Mouse (Mus musculus) left cerebral cortex, postnatal 36 days (tissue): ENCODE measurements at regions not wholly inside any gene's neighbourhood (a gene's known extent, or its start where the extent isn't known, plus 50 kb on each side); places are given as distances from the start of the nearest gene placed in this dataset.
"Not testable (repeated sequence)": the region's sequence is repeated elsewhere in the genome, so short reads cannot be mapped to it uniquely, and the experiment has no call there.

Source experiments
- DNase-seq, 2 experiments: peaks; one replicate each; pipeline ENCODE4 v3.0.0; 2021 to 2022; ENCODE audit warnings: low spot score in 2 of 2, mixed read lengths in 1 of 2
- intact Hi-C: fragments of 180-260 bp; cut with DNase I; formaldehyde crosslinking; loops from one replicate; pipeline ENCODE4 v1.15.1; 2025

DNA sequence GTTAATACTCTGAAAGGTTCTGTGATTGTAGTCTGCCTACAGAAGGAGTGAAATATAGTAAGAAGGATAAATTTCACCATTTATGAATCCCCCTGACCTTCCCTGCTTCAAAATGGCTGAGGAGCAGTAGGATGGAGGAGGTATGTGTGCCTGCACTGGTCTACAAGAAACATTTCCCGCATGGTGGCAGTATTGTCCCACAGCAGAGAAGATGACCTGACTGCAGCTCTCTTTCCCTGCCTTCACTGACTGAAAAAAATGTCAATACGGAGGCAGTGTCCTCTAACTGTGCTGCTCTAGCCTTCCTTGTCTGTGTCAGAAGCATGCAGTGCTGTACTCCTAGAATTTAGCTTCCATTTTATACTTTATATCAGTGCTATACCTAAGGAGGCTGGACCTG lies 177.2 kb upstream of the Olfr1324 start:
- DNase-seq, result peak in 1 of 2 experiments; percentile 83
- intact Hi-C loops, result loop anchor here (5.0 kb wide), 1 partner anchor 33 kb away; no protein-coding TSS in a partner anchor

DNA sequence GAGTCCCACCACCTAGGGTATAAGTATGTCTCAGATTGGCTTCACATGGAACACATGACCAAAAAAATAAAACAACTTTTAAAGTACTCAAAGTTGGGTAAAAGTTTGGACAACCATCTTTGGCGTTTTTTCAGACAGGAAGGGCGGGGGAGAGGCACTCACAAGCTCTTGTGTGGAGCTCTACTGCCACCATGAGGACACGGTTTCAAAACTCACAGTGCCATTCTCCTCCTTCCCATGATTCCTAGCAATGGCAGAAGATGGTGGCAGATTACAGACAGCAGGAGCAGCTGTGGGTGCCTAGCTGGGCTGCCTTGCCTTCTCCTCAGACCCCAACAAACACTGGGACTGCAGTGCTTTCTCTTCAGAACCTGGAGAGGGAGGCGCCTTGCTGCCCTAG lies 176.7 kb upstream of the Olfr1324 start:
- peak in 1 of 2 experiments; percentile 77 for DNase-seq
- intact Hi-C loops, result loop anchor here (5.0 kb wide), 1 partner anchor 33 kb away; no protein-coding TSS in a partner anchor

DNA sequence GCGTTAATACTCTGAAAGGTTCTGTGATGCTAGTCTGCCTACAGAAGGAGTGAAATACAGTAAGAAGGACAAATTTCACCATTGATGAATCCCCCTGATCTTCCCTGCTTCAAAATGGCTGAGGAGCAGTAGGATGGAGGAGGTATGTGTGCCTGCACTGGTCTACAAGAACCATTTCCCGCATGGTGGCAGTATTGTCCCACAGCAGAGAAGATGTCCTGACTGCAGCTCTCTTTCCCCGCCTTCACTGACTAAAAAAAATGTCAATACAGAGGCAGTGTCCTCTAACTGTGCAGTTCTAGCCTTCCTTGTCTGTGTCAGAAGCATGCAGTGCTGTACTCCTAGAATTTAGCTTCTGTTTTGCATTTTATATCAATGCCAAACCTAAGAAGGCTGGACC lies 174.6 kb upstream of the Olfr1324 start:
- intact Hi-C loops, result not testable (repeated sequence)
- DNase-seq, result peak in 1 of 2 experiments; percentile 92

DNA sequence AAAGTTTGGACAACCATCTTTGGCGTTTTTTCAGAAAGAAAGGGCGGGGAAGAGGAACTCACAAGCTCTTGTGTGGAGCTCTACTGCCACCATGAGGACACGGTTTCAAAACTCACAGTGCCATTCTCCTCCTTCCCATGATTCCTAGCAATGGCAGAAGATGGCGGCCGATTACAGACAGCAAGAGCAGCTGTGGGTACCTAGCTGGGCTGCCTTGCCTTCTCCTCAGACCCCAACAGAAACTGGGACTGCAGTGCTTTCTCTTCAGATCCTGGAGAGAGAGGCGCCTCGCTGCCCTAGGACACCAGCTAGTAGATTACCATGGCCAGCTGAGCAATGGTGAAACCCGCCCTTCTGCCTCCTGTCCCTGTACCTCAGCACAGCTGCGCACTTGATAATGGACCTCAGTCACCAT lies 174.2 kb upstream of the Olfr1324 start:
- intact Hi-C loops, result not testable (repeated sequence)
- peak in 1 of 2 experiments; percentile 51 for DNase-seq

DNA sequence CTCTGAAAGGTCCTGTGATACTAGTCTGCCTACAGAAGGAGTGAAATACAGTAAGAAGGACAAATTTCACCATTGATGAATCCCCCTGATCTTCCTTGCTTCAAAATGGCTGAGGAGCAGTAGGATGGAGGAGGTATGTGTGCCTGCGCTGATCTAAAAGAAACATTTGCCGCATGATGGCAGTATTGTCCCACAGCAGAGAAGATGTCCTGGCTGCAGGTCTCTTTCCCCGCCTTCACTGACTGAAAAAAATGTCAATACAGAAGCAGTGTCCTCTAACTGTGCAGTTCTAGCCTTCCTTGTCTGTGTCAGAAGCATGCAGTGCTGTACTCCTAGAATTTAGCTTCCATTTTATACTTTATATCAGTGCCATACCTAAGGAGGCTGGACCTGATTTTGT lies 172.0 kb upstream of the Olfr1324 start:
- DNase-seq, result peak in 1 of 2 experiments; percentile 88
- intact Hi-C loops, result not testable (repeated sequence)

DNA sequence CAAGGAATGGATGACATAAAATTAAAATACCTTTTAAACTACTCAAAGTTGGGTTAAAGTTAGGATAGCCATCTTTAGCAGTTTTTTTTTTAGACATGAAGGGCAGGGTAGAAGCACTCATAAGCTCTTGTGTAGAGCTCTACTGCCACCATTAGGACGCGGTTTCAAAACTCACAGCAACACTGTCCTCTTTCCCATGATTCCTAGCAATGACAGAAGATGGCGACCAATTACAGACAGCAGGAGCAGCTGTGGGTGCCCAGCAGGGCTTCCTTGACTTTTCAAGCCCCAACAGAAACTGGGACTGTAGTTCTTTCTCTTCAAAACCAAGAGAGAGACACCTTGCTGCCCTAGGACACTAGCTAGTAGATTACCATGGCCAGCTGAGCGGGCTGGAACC lies 171.5 kb upstream of the Olfr1324 start:
- intact Hi-C loops, result loop anchor here (5.0 kb wide), 1 partner anchor 37 kb away; no protein-coding TSS in a partner anchor
- DNase-seq, result peak in 1 of 2 experiments; percentile 76

DNA sequence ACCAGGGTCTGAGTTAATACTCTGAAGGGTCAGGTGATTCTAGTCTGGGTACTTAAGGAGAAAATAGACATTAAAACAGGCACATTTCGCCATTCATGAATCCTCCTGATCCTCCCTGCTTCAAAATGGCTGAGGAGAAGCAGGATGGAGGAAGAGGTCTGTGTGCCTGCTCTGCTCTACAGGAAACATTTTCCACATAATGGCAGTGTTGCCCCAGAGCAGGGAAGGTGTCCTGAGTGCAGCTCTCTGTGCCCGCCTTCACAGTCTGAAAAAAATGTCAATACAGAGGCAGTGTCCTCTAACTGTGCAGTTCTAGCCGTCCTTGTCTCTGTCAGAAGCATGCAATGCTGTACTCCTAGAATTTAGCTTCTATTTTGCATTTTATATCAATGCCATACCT lies 169.3 kb upstream of the Olfr1324 start:
- not testable (repeated sequence) for DNase-seq
- intact Hi-C loops, result loop anchor here (5.0 kb wide), 1 partner anchor 35 kb away; no protein-coding TSS in a partner anchor

DNA sequence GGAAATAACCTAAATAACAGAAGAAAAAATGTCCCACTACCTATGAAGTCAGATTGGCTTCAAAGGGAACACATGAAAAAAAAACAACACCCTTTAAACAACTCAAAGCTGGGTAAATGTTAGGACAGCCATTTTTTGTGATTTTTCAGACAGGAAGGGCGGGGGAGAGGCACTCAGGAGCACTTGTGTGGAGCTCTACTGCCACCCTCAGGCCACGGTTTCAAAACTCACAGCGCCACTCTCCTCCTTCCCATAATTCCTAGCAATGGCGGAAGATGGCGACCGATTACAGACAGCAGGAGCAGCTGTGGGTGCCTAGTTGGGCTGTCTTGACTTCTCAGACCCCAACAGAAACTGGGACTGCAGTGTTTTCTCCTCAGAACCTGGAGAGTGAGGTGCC lies 168.8 kb upstream of the Olfr1324 start:
- intact Hi-C loops, result loop anchor here (5.0 kb wide), 1 partner anchor 35 kb away; no protein-coding TSS in a partner anchor
- DNase-seq, result peak in 1 of 2 experiments; percentile 58

DNA sequence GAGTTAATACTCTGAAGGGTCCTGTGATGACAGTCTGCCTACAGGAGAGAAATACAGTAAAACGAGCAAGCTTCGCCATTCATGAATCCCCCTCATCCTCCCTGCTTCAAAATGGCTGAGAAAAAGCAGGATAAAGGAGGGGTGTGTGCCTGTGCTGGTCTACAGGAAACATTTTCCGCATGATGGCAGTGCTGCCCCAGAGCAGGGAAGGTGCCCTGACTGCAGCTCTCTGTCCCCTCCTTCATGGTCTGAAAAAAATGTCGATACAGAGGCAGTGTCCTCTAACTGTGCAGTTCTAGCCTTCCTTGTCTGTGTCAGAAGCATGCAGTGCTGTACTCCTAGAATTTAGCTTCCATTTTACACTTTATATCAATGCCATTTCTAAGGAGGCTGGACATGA lies 166.7 kb upstream of the Olfr1324 start:
- DNase-seq, result not testable (repeated sequence)
- intact Hi-C loops, result loop anchor here (5.0 kb wide), 1 partner anchor 33 kb away; no protein-coding TSS in a partner anchor

DNA sequence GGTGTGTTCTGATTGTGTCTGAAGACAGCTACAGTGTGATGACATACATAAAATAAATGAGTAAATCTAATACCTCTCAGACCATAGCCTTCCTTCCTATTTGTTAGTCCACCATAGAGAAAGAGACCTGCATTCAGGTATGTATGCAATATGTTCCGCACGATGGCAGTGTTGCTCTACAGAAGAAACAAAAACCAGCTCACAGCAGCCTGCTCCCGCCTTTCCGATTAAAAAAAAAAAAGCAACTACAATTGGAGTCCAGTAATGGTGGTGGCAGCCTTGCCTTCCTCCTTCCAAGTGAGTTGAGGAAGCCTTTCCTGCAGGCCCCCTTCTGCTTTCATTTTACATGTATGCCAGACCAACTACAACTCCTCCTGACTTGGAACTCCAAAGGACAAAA lies 163.2 kb upstream of the Olfr1324 start:
- intact Hi-C loops, result no loop called here

DNA sequence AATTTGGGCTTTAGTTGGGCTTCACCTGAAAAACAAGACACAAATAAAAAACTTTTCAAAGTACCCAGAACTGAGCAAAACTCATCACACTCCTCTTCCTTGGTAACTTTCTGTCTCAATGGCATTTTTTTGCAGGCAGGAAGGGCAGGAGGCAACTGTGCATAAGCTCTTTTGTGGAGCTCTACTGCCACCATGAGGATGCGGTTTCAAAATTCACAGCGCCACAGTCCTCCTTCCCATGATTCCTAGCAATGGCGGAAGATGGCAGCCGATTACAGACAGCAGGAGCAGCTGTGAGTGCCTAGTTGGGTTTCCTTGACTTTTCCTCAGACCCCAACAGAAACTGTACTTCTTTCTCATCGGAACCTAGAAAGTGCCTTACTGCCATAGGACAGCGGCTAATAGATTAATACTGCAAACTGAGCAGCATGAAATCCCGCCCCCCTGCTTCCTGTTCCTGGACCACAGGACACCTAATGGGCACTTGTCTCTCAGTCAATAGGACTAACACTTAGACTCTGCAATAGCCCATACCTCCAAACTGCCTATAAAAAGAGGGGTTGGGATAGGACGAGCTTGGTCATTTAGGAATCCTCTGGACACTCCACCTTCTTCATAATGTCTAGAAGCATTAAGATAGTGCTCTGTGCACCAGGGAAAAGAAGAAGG lies 162.5 kb upstream of the Olfr1324 start:
- intact Hi-C loops, result no loop called here
- DNase-seq, result peak in 1 of 2 experiments; percentile 55

More for the DNA sequence above, 163.2 kb upstream of the Olfr1324 start:
- no peak for DNase-seq

DNA sequence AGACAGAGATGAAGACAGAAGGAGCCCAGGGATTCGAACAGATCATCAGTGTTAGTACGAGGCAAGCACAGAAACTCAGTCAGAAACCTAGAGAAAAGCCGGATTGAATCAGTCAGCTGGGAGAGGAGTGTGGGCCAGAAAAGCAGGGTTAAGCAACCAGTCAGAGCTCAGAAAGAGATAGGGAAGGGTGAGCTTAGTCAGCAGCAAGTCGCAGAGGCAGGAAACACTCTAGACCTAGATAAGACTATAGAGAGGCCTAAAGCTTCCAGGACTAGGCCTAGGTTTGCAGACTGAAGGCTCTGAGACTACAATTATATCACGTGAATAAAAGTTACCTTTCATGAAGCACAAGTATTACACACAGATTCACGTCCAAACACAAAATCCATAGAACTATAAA lies 160.6 kb upstream of the Olfr1324 start:
- no peak for DNase-seq
- intact Hi-C loops, result no loop called here

DNA sequence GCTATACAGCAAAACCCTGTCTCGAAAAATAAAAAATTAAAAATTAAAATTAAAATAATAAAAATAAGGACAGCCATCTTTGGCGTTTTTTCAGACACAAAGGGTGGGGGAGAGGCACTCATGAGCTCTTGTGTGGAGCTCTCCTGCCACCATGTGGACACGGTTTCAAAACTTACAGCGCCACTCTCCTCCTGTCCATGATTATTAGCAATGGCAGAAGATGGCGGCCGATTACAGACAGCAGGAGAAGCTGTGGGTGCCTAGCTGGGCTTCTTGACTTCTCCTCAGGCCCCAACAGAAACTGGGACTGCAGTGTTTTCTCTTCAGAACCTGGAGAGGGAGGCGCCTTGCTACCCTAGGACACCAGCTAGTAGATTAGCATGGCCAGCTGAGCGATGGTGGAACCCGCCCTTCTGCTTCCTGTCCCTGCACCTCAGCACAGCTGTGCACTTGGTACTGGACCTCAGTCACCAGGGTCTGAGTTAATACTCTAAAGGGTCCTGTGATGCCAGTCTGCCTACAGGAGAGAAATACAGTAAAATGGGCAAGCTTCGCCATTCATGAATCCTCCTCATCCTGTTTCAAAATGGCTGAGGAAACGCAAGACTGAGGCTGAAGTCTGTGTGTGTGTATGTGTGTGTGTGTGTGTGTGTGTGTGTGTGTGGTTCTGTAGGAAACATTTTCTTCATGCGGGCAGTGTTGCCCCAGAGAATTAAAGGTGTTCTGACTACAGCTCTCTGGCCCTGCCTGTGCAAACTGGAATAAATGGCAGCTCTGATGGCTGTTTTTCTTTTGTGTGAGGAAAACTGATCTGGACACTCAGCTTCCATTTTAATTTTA lies 155.7 kb upstream of the Olfr1324 start:
- peak in 1 of 2 experiments; percentile 43 for DNase-seq
- intact Hi-C loops, result no loop called here

DNA sequence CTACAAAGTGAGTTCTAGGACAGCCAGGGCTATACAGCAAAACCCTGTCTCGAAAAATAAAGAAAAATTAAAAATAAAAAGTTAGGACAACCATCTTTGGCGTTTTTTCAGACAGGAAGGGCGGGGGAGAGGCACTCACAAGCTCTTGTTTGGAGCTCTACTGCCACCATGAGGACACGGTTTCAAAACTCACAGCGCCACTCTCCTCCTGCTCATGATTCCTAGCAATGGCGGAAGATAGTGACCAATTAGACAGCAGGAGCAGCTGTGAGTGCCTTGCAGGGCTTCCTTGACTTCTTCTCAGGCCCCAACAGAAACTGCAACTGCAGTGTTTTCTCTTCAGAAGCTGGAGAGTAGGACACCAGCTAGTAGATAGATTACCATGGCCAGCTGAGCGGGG lies 151.9 kb upstream of the Olfr1324 start:
- DNase-seq, result peak in 1 of 2 experiments; percentile 61
- intact Hi-C loops, result no loop called here

DNA sequence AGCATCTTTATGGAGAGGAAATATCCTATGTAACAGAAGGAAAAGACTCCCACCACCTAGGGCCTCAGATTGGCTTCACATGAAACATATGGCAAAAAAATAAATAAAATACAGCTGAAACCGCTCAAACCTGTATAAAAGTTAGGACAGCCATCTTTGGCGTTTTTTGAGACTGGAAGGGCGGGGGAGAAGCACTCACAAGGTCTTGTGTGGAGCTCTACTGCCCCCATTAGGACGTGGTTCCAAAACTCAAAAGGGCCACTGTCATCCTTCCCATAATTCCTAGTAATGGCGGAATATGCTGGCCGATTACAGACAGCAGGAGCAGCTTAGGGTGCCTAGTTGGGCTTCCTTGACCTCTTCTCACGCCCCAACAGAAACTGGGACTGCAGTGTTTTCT lies 148.5 kb upstream of the Olfr1324 start:
- DNase-seq, result peak in 1 of 2 experiments; percentile 85
- intact Hi-C loops, result no loop called here

DNA sequence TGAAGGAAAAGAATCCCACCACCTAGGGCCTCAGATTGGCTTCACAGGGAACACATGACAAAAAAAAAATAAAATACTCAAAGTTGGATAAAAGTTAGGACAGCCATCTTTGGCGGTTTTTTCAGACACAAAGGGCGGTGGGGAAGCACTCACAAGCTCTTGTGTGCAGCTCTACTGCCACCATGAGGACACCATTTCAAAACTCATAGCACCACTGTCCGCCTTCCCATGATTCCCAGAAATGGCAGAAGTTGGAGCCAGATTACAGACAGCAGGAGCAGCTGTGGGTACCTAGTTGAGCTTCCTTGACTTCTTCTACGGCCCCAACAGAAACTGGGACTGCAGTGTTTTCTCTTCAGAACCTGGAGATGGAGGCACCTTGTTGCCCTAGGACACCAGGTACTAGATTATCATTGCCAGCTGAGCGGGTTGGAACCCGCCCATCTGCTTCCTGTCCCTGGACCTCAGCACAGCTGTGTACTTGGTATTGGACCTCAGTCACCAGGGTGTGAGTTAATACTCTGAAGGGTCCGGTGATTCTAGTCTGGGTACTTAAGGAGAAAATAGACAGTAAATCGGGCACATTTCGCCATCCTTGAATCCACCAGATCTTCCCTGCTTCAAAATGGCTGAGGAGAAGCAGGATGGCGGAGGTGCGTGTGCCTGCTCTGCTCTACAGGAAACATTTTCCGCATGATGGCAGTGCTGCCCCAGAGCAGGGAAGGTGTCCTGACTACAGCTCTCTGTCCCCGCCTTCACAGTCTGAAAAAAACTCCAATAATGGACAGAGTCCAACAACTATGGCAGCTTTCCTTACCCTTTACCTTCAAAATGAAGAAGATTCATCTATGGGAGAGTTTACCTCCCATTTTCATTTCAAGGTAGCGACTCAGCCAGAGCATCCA lies 144.1 kb upstream of the Olfr1324 start:
- DNase-seq, result peak in 1 of 2 experiments; percentile 83
- intact Hi-C loops, result loop anchor here (5.0 kb wide), 1 partner anchor 35 kb away; no protein-coding TSS in a partner anchor

DNA sequence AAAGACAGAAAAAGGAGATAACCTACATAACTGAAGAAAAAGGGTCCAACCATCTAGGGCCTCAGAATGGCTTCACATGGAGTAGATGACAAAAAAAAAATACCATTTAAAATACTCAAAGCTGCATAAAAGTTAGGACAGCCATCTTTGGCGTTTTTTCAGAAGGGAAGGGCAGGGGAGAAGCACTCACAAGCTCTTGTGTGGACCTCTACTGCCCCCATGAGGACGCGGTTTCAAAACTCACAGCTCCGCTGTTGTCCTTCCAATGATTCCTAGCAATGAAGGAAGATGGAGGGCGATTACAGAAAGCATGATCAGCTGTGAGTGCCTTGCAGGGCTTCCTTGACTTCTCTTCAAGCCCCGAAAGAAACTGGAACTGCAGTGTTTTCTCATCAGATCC lies 140.8 kb upstream of the Olfr1324 start:
- peak in 1 of 2 experiments; percentile 62 for DNase-seq
- intact Hi-C loops, result no loop called here

DNA sequence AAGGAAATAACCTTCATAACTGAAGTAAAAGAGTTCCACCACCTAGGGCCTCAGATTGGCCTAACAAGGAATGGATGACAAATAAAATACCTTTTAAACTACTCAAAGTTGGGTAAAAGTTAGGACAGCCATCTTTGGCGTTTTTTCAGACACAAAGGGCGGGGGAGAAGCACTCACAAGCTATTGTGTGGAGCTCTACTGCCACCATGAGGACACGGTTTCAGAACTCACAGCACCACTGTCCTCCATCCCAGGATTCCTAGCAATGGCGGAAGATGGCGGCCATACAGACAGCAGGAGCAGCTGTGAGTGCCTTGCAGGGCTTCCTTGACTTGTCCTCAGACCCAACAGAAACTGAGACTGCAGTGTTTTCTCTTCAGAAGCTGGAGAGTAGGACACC lies 138.0 kb upstream of the Olfr1324 start:
- DNase-seq, result peak in 1 of 2 experiments; percentile 80
- intact Hi-C loops, result no loop called here

DNA sequence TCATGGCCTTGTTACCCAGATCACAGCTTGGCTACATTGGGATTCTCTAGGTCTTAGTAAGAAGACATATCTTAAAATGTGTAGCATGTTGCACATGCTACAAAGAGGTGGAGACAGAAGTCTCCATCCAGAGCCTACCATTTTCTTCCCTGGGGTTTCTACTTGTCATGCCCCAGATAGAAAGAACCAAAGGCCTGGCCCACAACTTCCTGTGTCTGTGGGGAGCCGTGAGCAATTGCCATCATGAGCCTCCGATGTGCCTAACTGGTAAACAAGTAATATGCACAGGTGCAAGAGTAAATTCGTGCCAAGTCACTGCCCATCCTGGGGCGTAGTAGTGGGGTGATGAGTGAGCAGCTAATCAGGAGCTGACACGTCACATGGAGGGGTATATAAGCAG lies 136.7 kb upstream of the Olfr1324 start:
- DNase-seq, intact Hi-C loops: not testable (repeated sequence)
